Mouse (Mus musculus) G1E (cell line): ENCODE results near the gene Apobec3. TPM values are rescaled to one million over a fixed set of nuclear protein-coding genes. Genes with fewer than 3 reads are reported as not detected.
A peak's percentile ranks its signal among the peaks of the same experiment; 100 is the strongest.
"Not testable (repeated sequence)": the region's sequence is repeated elsewhere in the genome, so short reads cannot be mapped to it uniquely, and the experiment has no call there.

Source experiments
- ATAC-seq: 2 replicates; pipeline ENCODE4 v1.8.0; 2016; ENCODE audit warnings: mild to moderate bottlenecking; ENCODE audit not compliant: insufficient number of reproducible peaks, poor library complexity, low FRiP score, severe bottlenecking; ENCODE audit errors: extremely low read depth
- DNase-seq: peaks from one replicate; pipeline ENCODE4 v3.0.0; 2012; ENCODE audit warnings: low spot score
- H3K27me3 ChIP-seq: 2 replicates; pipeline ENCODE4 v1.6.1; 2012; ENCODE audit warnings: mild to moderate bottlenecking, low read length, inconsistent platforms; ENCODE audit not compliant: insufficient read depth
- H3K36me3 ChIP-seq: replicated peaks from 2 replicates; pipeline ENCODE3; 2012; ENCODE audit warnings: mild to moderate bottlenecking, inconsistent platforms
- H3K4me1 ChIP-seq: 2 replicates; pipeline ENCODE4 v1.6.1; 2012; ENCODE audit warnings: low read depth, low read length, inconsistent platforms, mixed read lengths; ENCODE audit not compliant: insufficient read depth
- H3K4me3 ChIP-seq: 2 replicates; pipeline ENCODE4 v1.5.1; 2012; ENCODE audit warnings: low read depth, mild to moderate bottlenecking, inconsistent platforms, low read length, moderate library complexity, mixed read lengths
- H3K9me3 ChIP-seq: replicated peaks from 2 replicates; pipeline ENCODE4 v1.6.1; 2012; ENCODE audit warnings: inconsistent platforms
- CTCF ChIP-seq: IDR thresholded peaks from 2 replicates; pipeline ENCODE4 v1.5.1; 2012; ENCODE audit warnings: low read depth, low read length, inconsistent platforms, mixed read lengths
- GATA1 ChIP-seq: IDR thresholded peaks from 2 replicates; pipeline ENCODE4 v1.6.1; 2012; ENCODE audit warnings: borderline replicate concordance, low read length, inconsistent platforms, mixed read lengths
- GATA2 ChIP-seq: IDR thresholded peaks from 2 replicates; pipeline ENCODE4 v1.6.1; 2012; ENCODE audit warnings: low read depth, low read length, inconsistent platforms, borderline replicate concordance
- POLR2AphosphoS5 ChIP-seq: IDR thresholded peaks from 2 replicates; pipeline ENCODE4 v1.6.1; 2012; ENCODE audit warnings: low read depth, low read length, inconsistent platforms; ENCODE audit not compliant: insufficient replicate concordance
- TAL1 ChIP-seq: conservative IDR thresholded peaks from 2 replicates; pipeline ENCODE4 v1.6.1; 2012; ENCODE audit warnings: low read depth, low read length, inconsistent platforms, mixed read lengths
- polyA plus RNA-seq: library from polyadenylated mRNA; stranded (reverse); fragments of >175 nt; gene quantifications from 2 replicates; pipeline ENCODE4 v1.2.3, GENCODE M21; 2012
- total RNA-seq, 2 experiments: library from RNA; stranded (forward) in 1 of 2; stranded (reverse) in 1 of 2; fragments of 200-1000 nt in 1 of 2; fragments of >200 nt in 1 of 2; fragmentation: Nextera tagmentation in 1 of 2; gene quantifications; 2 replicates each; pipeline ENCODE4 v1.2.3; 2014 to 2017

Apobec3 gene
- total and polyA plus RNA-seq, 3 experiments: 2.6 to 97.1 (median 39.8) TPM

- ATAC-seq: no peak
- H3K9me3 ChIP-seq: no peaks in the 10 kb centered on the region
- peaks cover 17% of the 10 kb centered on the region for H3K36me3 ChIP-seq
- no peak for TF ChIP-seq CTCF
- TF ChIP-seq TAL1: no peak
- no peak for TF ChIP-seq GATA1
- no peak for TF ChIP-seq POLR2AphosphoS5
- no peak for TF ChIP-seq GATA2
- H3K4me1 ChIP-seq: peaks cover 41% of the 10 kb centered on the region
- DNase-seq: no peak
- H3K4me3 ChIP-seq: peak overlapping the region; percentile 76
- H3K27me3 ChIP-seq: no peaks in the 10 kb centered on the region
Measured at GRCm38 (mm10) chr15:79892995-79893823, 1.8 kb downstream of the Apobec3 start.

DNA sequence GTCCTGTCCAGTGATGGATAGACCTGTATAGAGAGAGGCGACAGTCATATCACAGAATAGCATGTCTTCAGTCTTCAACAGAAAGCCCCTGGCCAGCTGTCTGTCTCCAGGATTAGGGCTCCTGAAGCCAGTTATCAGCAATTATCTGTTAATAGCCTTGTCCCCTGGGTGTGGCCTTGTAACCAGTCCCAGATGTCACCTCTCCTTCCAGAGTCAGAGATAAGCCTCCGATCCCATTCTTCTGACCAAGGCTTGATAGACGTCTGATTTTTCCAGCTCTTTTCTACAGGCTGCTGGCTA, 2.3 kb downstream of the Apobec3 start:
- no peaks in the 10 kb centered on the region for H3K9me3 ChIP-seq
- H3K27me3 ChIP-seq: no peaks in the 10 kb centered on the region
- no peak overlapping the region; the same call in 1 of the 2 replicates for H3K4me3 ChIP-seq
- ATAC-seq: no peak
- H3K4me1 ChIP-seq: peaks cover 41% of the 10 kb centered on the region
- no peak for TF ChIP-seq GATA1
- TF ChIP-seq POLR2AphosphoS5: no peak
- no peak for TF ChIP-seq TAL1
- no peak for TF ChIP-seq GATA2
- no peak for TF ChIP-seq CTCF
- peaks cover 22% of the 10 kb centered on the region for H3K36me3 ChIP-seq
- no peak for DNase-seq

- Histone ChIP-seq H3K9me3 (no peaks in the 10 kb centered on the region), H3K4me3 (no peak overlapping the region), H3K36me3 (peaks cover 26% of the 10 kb centered on the region), H3K27me3 (no peaks in the 10 kb centered on the region), H3K4me1 (peaks cover 41% of the 10 kb centered on the region)
- TF ChIP-seq GATA2 (no peak), CTCF (no peak), TAL1 (no peak), POLR2AphosphoS5 (no peak), GATA1 (no peak)
- ATAC-seq: no peak
- no peak for DNase-seq
Measured at GRCm38 (mm10) chr15:79894343-79894742, 2.9 kb downstream of the Apobec3 start.

GRCm38 (mm10) chr15:79895221-79896079, 4.0 kb downstream of the Apobec3 start:
- ATAC-seq, H3K27me3 ChIP-seq, H3K9me3 ChIP-seq, DNase-seq, H3K4me3 ChIP-seq: not testable (repeated sequence)
- Histone ChIP-seq H3K4me1 (peaks cover 41% of the 10 kb centered on the region), H3K36me3 (peaks cover 35% of the 10 kb centered on the region)

DNA sequence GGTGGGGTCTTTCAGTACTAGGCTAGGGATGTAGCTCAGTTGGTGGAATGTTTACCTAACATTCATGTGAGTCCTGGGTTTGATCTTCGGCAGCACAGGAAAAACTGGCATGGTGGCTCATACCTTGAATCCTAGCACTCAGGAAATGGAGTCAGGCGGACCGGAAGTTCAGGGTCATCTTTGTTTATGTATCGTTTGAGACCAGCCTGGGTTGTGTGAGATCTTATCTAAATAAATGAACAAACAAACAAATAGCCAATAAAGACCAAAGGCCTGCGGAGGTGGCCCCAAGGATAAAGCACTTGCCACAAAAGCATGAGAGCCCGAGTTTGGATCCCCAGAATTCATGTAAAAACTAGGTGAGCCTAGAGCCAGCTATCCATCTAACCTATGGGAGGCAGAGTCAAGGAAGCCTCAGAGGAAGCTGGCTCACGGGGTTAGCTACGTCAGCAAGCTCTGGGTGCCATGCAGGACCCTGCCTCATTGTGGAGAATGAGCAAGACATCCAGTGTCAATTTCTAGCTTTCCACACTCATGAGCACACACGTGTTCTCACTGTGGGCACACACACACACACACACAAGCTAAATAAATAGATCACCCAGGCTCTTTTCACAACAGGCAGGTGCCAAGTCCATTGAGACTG, 4.7 kb downstream of the Apobec3 start:
- H3K9me3 ChIP-seq: no peaks in the 10 kb centered on the region
- H3K4me3 ChIP-seq: no peak overlapping the region
- H3K27me3 ChIP-seq: no peaks in the 10 kb centered on the region
- DNase-seq (no peak), ATAC-seq (no peak)
- peaks cover 41% of the 10 kb centered on the region for H3K4me1 ChIP-seq
- H3K36me3 ChIP-seq: peaks cover 38% of the 10 kb centered on the region
- no peak for TF ChIP-seq GATA1
- no peak for TF ChIP-seq GATA2
- no peak for TF ChIP-seq TAL1
- no peak for TF ChIP-seq POLR2AphosphoS5
- no peak for TF ChIP-seq CTCF

DNA sequence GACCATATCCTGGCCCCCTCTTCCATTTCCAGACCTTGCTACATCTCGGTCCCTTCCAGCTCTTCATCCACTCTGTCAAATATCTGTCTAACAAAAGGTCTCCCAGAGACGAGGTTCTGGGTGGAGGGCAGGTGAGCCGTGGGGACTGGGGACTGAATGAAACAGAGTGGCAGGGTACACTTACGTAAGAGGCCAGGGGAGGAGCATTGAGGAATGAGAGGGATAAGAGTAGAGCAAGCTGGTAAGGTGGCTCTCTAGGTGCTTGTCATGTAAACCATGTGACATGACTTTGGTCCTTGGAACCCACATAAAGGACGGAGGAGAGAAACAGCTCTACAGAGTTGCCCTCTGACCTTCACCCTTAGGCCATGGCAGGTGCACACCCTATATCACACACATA, 7.5 kb downstream of the Apobec3 start:
- peaks cover 52% of the 10 kb centered on the region for H3K36me3 ChIP-seq
- H3K9me3 ChIP-seq: no peaks in the 10 kb centered on the region

More for the DNA sequence above, 7.5 kb downstream of the Apobec3 start:
- ATAC-seq (no peak), DNase-seq (no peak)
- peaks cover 17% of the 10 kb centered on the region for H3K4me1 ChIP-seq
- H3K4me3 ChIP-seq: no peak overlapping the region
- no peaks in the 10 kb centered on the region for H3K27me3 ChIP-seq
- TF ChIP-seq CTCF: no peak
- no peak for TF ChIP-seq GATA1
- no peak for TF ChIP-seq POLR2AphosphoS5
- no peak for TF ChIP-seq GATA2
- TF ChIP-seq TAL1: no peak
